Mouse (Mus musculus) G1E (cell line): Measurements from ENCODE around the gene Lamp2. TPM values are rescaled to one million over a fixed set of nuclear protein-coding genes. Genes with fewer than 3 reads are reported as not detected.

ENCODE experiments used
- ATAC-seq: 2 replicates; pipeline ENCODE4 v1.8.0; 2016; ENCODE audit warnings: mild to moderate bottlenecking; ENCODE audit not compliant: insufficient number of reproducible peaks, poor library complexity, low FRiP score, severe bottlenecking; ENCODE audit errors: extremely low read depth
- DNase-seq: peaks from one replicate; pipeline ENCODE4 v3.0.0; 2012; ENCODE audit warnings: low spot score
- H3K27me3 ChIP-seq: 2 replicates; pipeline ENCODE4 v1.6.1; 2012; ENCODE audit warnings: mild to moderate bottlenecking, low read length, inconsistent platforms; ENCODE audit not compliant: insufficient read depth
- H3K36me3 ChIP-seq: replicated peaks from 2 replicates; pipeline ENCODE3; 2012; ENCODE audit warnings: mild to moderate bottlenecking, inconsistent platforms
- H3K4me1 ChIP-seq: 2 replicates; pipeline ENCODE4 v1.6.1; 2012; ENCODE audit warnings: low read depth, low read length, inconsistent platforms, mixed read lengths; ENCODE audit not compliant: insufficient read depth
- H3K4me3 ChIP-seq: 2 replicates; pipeline ENCODE4 v1.5.1; 2012; ENCODE audit warnings: low read depth, mild to moderate bottlenecking, inconsistent platforms, low read length, moderate library complexity, mixed read lengths
- H3K9me3 ChIP-seq: replicated peaks from 2 replicates; pipeline ENCODE4 v1.6.1; 2012; ENCODE audit warnings: inconsistent platforms
- CTCF ChIP-seq: IDR thresholded peaks from 2 replicates; pipeline ENCODE4 v1.5.1; 2012; ENCODE audit warnings: low read depth, low read length, inconsistent platforms, mixed read lengths
- GATA1 ChIP-seq: IDR thresholded peaks from 2 replicates; pipeline ENCODE4 v1.6.1; 2012; ENCODE audit warnings: borderline replicate concordance, low read length, inconsistent platforms, mixed read lengths
- GATA2 ChIP-seq: IDR thresholded peaks from 2 replicates; pipeline ENCODE4 v1.6.1; 2012; ENCODE audit warnings: low read depth, low read length, inconsistent platforms, borderline replicate concordance
- POLR2AphosphoS5 ChIP-seq: IDR thresholded peaks from 2 replicates; pipeline ENCODE4 v1.6.1; 2012; ENCODE audit warnings: low read depth, low read length, inconsistent platforms; ENCODE audit not compliant: insufficient replicate concordance
- TAL1 ChIP-seq: conservative IDR thresholded peaks from 2 replicates; pipeline ENCODE4 v1.6.1; 2012; ENCODE audit warnings: low read depth, low read length, inconsistent platforms, mixed read lengths
- polyA plus RNA-seq: library from polyadenylated mRNA; stranded (reverse); fragments of >175 nt; gene quantifications from 2 replicates; pipeline ENCODE4 v1.2.3, GENCODE M21; 2012
- total RNA-seq, 2 experiments: library from RNA; stranded (forward) in 1 of 2; stranded (reverse) in 1 of 2; fragments of 200-1000 nt in 1 of 2; fragments of >200 nt in 1 of 2; fragmentation: Nextera tagmentation in 1 of 2; gene quantifications; 2 replicates each; pipeline ENCODE4 v1.2.3; 2014 to 2017

Gene Lamp2
- total and polyA plus RNA-seq, 3 experiments = 9.3 to 355 (median 270) TPM

DNA sequence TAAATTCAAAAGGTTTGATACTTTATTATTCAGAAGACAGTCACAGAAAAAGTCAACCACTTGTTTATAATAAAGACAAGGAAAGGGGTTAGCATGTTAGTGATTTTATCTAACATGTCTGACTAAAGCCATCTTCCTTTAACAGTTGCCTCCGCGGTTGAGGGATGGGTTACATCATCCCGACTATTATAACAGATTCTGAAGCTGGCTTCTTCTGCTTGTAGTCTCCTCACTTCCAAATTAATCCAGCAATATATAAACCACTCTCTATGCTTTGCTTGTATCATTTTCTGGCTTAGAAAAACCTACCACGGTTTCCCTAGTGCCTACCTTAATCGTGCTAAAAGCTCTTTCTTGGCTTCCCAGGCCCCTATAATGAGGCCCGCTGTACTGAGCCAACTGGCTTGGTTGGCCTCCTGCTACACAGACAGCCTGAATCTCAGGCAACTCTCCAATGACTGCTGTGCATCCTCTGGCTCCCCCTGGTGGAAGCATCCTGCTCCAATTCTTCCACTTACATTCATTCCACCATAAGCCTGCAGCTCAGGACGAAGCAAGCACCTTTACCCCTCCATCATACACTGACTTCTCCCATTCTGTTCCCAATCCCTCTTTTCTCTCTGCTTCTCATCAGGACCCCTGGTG is 18.0 kb downstream of the Lamp2 start:
- Histone ChIP-seq H3K36me3 (peaks cover 48% of the 10 kb centered on the region), H3K27me3 (no peaks in the 10 kb centered on the region), H3K9me3 (no peaks in the 10 kb centered on the region), H3K4me1 (no peaks in the 10 kb centered on the region), H3K4me3 (no peak overlapping the region)
- DNase-seq (no peak), ATAC-seq (no peak; the same call in 1 of the 2 replicates)
- TF ChIP-seq POLR2AphosphoS5 (no peak), CTCF (peak; percentile 49)

DNA sequence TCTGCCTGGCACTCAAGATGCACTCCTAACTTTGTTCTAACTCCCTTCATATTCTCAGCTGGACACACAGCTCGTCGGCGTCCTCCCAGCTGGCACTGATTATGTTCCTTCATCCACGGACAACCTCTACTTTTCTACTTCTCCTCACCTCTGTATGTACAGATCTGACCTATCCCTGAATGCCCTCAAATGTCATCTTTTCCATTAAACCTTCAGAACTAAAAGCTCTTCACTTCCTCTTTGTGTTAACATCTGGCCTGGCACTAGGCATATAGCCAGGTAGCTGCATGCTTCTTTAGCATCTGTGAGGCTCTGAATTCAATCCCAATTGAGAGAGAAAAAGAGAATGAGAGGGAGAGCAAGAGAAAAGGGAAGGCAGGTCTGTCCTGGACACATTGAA is 26.8 kb downstream of the Lamp2 start:
- H3K4me3 ChIP-seq = no peak overlapping the region
- peaks cover 65% of the 10 kb centered on the region for H3K36me3 ChIP-seq
- no peak for ATAC-seq
- no peaks in the 10 kb centered on the region for H3K27me3 ChIP-seq
- H3K4me1 ChIP-seq = no peaks in the 10 kb centered on the region
- TF ChIP-seq GATA2 = no peak
- no peak for TF ChIP-seq GATA1
- TF ChIP-seq POLR2AphosphoS5 = no peak
- DNase-seq = no peak
- H3K9me3 ChIP-seq = no peaks in the 10 kb centered on the region

DNA sequence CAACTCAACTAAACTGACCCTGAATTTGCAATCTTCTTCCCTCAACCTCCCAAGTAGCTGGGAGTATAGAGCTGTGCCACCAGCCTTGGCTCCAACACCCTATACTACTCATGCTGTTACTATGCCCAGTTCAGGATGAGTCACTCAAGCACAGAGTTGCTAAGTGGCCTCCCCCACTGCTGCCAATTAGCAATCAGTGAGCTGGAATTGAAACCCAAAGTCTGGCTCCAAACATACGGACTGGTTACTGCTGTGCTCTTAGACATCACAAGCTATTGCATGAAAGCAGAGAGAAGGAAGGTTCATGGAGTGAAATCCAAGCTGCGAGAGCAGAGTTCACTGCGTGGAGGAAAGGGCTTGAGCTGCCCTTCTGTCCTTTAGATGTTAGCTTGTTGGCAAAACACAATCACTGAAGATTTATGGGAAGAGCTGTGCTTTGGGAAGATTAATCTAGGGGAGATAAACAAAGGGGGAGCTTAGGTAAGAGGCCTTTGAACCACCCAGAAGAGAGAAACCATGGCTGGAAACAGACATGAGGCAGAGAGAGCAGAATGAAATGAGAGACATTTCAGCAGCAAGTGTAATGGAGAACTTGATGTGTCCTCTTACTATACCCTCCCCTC is 27.3 kb downstream of the Lamp2 start:
- peaks cover 70% of the 10 kb centered on the region for H3K36me3 ChIP-seq

DNA sequence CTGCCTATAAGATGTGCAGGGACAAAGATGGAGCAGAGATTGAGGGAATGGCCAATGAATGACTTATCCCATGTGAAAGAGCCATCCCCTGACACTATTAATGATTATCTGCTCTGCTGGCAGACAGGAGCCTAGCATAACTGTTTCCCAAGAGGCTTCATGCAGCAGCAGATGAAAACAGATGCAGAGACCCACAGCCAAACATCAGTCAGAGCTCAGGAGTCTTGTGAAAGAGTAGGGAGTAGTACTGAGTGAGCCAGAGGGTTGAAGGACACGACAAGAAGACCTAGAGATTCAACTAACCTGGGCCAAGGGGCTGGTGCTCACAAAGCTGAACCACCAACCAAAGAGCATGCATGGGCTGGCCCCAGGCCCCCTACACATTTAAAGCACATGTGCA is 30.2 kb downstream of the Lamp2 start:
- Histone ChIP-seq H3K27me3 (no peaks in the 10 kb centered on the region), H3K36me3 (peaks cover 78% of the 10 kb centered on the region), H3K4me3 (no peak overlapping the region), H3K9me3 (no peaks in the 10 kb centered on the region), H3K4me1 (no peaks in the 10 kb centered on the region)
- ATAC-seq (no peak), DNase-seq (no peak)
- no peak for TF ChIP-seq GATA1
- no peak for TF ChIP-seq GATA2
- no peak for TF ChIP-seq CTCF
- no peak for TF ChIP-seq POLR2AphosphoS5
- no peak for TF ChIP-seq TAL1

More for the DNA sequence above, 27.3 kb downstream of the Lamp2 start:
- Histone ChIP-seq H3K27me3 (no peaks in the 10 kb centered on the region), H3K4me1 (no peaks in the 10 kb centered on the region), H3K4me3 (no peak overlapping the region), H3K9me3 (no peaks in the 10 kb centered on the region)
- ATAC-seq (no peak), DNase-seq (no peak)
- TF ChIP-seq GATA1 (no peak), POLR2AphosphoS5 (no peak), CTCF (no peak), TAL1 (no peak), GATA2 (no peak)

DNA sequence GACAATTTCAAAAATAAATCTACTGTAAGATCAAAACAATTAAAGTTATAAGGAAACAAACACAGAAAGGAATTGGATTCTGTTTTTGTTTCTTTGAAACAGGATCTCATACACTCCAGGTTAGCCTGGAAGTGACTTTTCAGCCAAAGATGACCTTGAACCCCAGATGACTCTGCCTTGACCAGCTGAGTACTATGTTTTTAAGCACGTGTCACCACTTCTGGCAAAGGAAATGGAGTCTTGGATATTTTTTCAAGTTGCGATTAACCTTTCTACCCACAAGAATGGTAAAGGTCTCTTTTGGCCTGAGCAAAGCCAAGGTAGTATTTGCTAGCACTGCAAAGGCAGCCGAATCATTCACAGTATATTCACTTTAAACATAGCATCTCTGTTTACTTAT is 33.2 kb downstream of the Lamp2 start:
- Histone ChIP-seq H3K4me3 (no peak overlapping the region), H3K36me3 (peaks cover 64% of the 10 kb centered on the region), H3K4me1 (no peaks in the 10 kb centered on the region), H3K27me3 (no peaks in the 10 kb centered on the region), H3K9me3 (no peaks in the 10 kb centered on the region)
- ATAC-seq = no peak
- DNase-seq = no peak
- TF ChIP-seq GATA2 (no peak), GATA1 (no peak), TAL1 (no peak), POLR2AphosphoS5 (no peak), CTCF (no peak)

DNA sequence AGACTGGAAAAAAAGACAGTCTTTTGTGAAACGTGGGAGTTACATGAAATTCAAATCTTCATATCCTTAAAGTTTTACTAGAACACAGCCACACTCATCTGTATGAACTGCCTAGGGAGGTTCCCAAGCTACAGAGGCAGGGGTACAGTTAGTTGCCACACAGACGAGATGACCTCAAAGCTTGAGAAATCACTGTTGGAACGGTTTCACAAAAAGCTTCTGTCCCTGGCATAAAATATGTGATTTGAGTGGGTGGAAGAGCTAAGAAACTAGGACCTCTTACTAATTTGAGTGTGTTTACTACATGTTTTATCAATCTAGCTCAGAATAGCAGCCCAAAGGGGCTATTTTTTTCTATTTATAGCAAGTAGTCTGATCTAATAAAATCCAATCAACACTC is 33.9 kb downstream of the Lamp2 start:
- no peaks in the 10 kb centered on the region for H3K9me3 ChIP-seq
- DNase-seq (no peak), ATAC-seq (no peak)
- no peak for TF ChIP-seq GATA2
- no peak for TF ChIP-seq CTCF
- no peak for TF ChIP-seq GATA1
- no peak for TF ChIP-seq TAL1
- no peak overlapping the region for H3K4me3 ChIP-seq
- H3K27me3 ChIP-seq = no peaks in the 10 kb centered on the region
- peaks cover 62% of the 10 kb centered on the region for H3K36me3 ChIP-seq
- no peaks in the 10 kb centered on the region for H3K4me1 ChIP-seq
